Mouse (Mus musculus): Measurements from ENCODE around the gene Pkmyt1. TPM values are rescaled to one million over a fixed set of nuclear protein-coding genes. Genes with fewer than 3 reads are reported as not detected.

Gene Pkmyt1
- polyA plus RNA-seq, 1 experiment from 2014 or later: 36.7 TPM

GRCm38 (mm10) chr17:23695801-23696200 lies 30.3 kb upstream of the Pkmyt1 start:
- H3K4me2 ChIP-seq: no peak overlapping the region
- peaks cover 44% of the 10 kb centered on the region for H3K27me3 ChIP-seq
- no peaks in the 10 kb centered on the region for H3K36me3 ChIP-seq (ENCODE audit: poor library complexity, severe bottlenecking)
- no peak overlapping the region for H3K4me3 ChIP-seq
- no peak for ATAC-seq
- 6% methylated on average over 3 of the region's 3 CpGs for WGBS
- no peak overlapping the region for H3K9ac ChIP-seq
- peaks cover 6% of the 10 kb centered on the region for H3K4me1 ChIP-seq
- H3K9me3 ChIP-seq (replicated peaks): no peaks in the 10 kb centered on the region
- H3K27ac ChIP-seq: no peak overlapping the region

DNA sequence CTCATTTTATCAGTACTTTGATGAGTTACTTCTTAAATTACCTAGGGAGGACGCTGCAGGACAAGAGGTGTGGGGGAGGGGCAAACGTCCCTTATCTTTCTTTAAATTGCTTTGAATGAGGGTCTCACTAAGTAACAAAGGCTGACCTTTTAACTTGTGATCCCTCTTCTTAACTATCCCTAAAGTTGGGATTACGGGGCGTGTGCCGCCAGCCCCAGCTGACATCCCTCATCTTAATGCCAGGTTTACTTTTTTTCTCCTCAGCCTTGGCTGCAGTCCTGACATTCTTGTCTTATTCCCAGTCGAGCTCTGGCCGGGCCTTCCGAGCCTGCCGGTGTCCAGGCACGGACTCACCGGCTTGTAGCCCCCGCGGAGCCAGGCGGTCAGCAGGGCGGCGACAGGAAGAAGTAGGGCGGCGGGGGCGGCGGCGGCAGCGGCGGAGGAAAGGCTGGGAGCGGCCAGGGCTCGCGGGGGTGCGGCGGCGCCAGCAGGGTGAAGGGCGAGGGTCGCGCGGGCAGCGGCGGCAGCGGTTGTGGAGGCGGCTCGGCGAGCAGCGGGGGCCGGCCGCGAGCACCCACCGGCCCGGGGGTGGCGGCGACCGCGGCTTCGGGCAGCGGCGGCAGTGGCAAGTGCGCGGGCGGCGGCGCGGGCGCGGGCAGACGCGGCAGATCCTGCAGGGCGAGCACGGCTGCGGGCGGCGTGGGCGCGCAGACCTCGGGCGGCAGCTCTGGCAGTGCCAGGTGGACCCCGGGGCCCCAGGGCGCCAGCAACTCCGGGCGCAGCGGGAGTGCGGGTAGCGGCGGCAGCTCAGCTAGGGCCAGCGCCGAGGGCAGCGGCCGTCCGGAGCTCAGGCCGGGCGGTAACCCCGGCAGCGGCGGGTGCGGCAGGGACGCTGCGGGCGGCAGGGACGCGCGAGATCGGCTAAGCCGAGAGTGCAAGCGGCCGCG lies 26.7 kb upstream of the Pkmyt1 start:
- Histone ChIP-seq H3K9ac (peak overlapping the region; percentile 71), H3K4me1 (peaks cover 6% of the 10 kb centered on the region), H3K36me3 (ENCODE audit: poor library complexity, severe bottlenecking) (no peaks in the 10 kb centered on the region), H3K9me3 (replicated peaks) (no peaks in the 10 kb centered on the region), H3K4me3 (peak overlapping the region; percentile 73), H3K4me2 (peak overlapping the region; percentile 100), H3K27ac (no peak overlapping the region), H3K27me3 (peaks cover 58% of the 10 kb centered on the region)
- WGBS: under 1% methylated on average over 82 of the region's 101 CpGs
- peak; percentile 76 for ATAC-seq

DNA sequence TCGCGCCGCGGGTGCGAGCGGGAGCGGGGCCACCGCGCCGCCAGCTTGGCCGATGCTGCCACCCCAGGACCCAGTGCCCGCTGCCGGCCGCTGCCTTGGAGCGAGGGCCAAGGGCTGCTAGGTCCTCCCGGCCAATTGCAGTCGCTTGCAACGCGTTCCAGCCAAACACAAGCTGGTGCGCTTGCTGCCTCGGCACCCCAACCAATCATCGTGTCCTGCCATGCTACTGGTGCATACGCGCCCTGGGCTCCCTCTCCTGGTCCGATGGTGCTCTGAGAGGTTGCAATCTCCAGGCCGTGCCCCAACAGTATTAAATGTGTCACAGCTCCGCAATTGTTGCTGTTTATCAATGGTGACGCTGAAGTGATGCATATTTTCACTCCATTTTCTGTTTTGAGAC lies 26.1 kb upstream of the Pkmyt1 start:
- Histone ChIP-seq H3K27me3 (peaks cover 58% of the 10 kb centered on the region), H3K9ac (peak overlapping the region; percentile 71), H3K36me3 (ENCODE audit: poor library complexity, severe bottlenecking) (no peaks in the 10 kb centered on the region), H3K4me3 (peak overlapping the region; percentile 73), H3K4me2 (peak overlapping the region; percentile 100), H3K9me3 (replicated peaks) (no peaks in the 10 kb centered on the region), H3K4me1 (peaks cover 6% of the 10 kb centered on the region), H3K27ac (no peak overlapping the region)
- peak; percentile 98 for ATAC-seq
- 1% methylated on average over 28 of the region's 28 CpGs for WGBS

DNA sequence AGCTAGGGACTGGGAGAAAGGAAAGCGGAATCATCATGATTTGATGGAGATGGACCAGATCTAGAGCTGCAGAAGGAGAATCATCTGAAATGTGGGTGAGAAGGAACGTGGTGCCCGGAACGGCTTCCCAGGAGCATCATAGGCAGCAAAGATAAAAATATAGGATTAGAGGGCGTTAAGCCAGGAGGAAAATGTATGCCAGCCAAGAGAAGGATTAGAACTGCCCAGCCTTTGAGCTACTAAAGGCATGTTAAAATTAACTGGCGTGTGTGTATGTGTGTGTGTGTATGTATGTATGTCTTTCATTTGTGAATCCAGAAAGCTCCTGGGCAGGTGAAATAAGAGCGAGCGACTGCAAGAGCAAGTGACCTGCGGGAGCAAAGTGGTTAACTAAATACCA lies 22.8 kb upstream of the Pkmyt1 start:
- ATAC-seq: no peak
- Histone ChIP-seq H3K9me3 (replicated peaks) (no peaks in the 10 kb centered on the region), H3K27ac (no peak overlapping the region), H3K27me3 (peaks cover 51% of the 10 kb centered on the region), H3K4me1 (peaks cover 6% of the 10 kb centered on the region), H3K9ac (no peak overlapping the region), H3K4me3 (no peak overlapping the region), H3K4me2 (no peak overlapping the region), H3K36me3 (ENCODE audit: poor library complexity, severe bottlenecking) (no peaks in the 10 kb centered on the region)
- WGBS: 83% methylated on average over 9 of the region's 9 CpGs

- Histone ChIP-seq H3K27me3 (peaks cover 36% of the 10 kb centered on the region), H3K27ac (no peak overlapping the region), H3K4me1 (no peaks in the 10 kb centered on the region), H3K36me3 (ENCODE audit: poor library complexity, severe bottlenecking) (no peaks in the 10 kb centered on the region), H3K9ac (no peak overlapping the region), H3K4me3 (no peak overlapping the region), H3K4me2 (no peak overlapping the region), H3K9me3 (replicated peaks) (no peaks in the 10 kb centered on the region)
- 60% methylated on average over 7 of the region's 7 CpGs for WGBS
- no peak for ATAC-seq
Observed at GRCm38 (mm10) chr17:23704741-23705140, 21.4 kb upstream of the Pkmyt1 start.

DNA sequence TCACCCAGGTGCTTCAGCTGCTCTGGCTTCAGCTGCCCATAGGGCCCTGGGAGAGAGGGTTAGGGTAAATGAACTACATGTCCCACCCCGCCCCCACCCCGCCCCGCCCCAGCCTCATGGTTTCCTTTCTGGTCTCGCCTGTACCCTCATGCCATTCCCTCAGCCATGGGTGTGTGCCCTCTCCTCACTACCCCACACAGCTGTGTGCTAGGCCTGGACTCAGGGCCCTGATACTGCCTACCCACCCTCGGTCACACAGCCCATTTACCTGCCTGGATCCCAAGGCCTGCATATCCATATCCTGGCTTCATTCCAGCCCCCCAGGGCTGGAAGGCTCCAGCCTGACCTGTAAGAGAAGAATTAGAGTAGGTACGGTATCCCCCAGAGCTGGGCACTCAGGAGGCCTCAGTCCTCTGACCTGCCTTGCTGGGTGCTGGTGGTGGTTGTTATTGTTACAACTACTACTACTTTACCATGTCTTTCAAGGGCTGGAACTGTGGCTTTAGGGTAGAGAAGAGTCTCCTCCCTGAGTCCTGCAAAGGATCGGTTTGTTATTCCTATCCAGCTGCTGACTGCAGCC lies 20.5 kb upstream of the Pkmyt1 start:
- Histone ChIP-seq H3K27me3 (peaks cover 28% of the 10 kb centered on the region), H3K27ac (no peak overlapping the region), H3K9ac (no peak overlapping the region), H3K4me2 (no peak overlapping the region), H3K9me3 (replicated peaks) (no peaks in the 10 kb centered on the region), H3K36me3 (ENCODE audit: poor library complexity, severe bottlenecking) (no peaks in the 10 kb centered on the region), H3K4me1 (no peaks in the 10 kb centered on the region), H3K4me3 (no peak overlapping the region)
- 0 out of 2 replicates have a peak, but pooled peaks have one; percentile 16 for ATAC-seq
- WGBS: 78% methylated on average over 7 of the region's 7 CpGs

GRCm38 (mm10) chr17:23706212-23706611 lies 19.9 kb upstream of the Pkmyt1 start:
- Histone ChIP-seq H3K9me3 (replicated peaks) (no peaks in the 10 kb centered on the region), H3K36me3 (ENCODE audit: poor library complexity, severe bottlenecking) (no peaks in the 10 kb centered on the region), H3K27me3 (peaks cover 22% of the 10 kb centered on the region; the same call in 1 of the 2 replicates), H3K27ac (no peak overlapping the region), H3K4me2 (no peak overlapping the region), H3K9ac (no peak overlapping the region), H3K4me1 (no peaks in the 10 kb centered on the region), H3K4me3 (no peak overlapping the region)
- 0% methylated on average over 3 of the region's 3 CpGs for WGBS
- peak; percentile 51; the same call in 1 of the 2 replicates for ATAC-seq

DNA sequence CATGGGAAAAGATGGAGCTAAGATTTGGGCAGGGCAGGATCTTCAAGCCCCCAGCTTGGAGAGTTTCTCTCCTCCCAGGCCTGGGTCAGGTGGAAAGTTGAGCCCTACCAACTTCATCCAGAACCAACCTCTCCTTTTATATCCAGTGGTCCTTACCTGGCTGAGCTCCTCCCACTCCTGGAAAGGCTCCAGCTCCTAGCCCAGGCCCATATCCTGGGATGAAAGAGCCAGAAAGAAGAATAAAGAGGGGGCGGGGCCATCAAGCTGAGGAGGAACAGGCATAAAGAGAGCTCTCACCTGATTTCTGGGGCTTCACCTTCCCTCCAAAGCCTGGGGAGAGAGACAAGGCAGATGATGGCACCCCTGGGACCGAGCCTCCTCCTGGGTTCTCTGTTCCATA lies 9.1 kb upstream of the Pkmyt1 start:
- Histone ChIP-seq H3K9me3 (replicated peaks) (no peaks in the 10 kb centered on the region), H3K27me3 (peaks cover 3% of the 10 kb centered on the region; the same call in 1 of the 2 replicates), H3K27ac (no peak overlapping the region), H3K4me2 (no peak overlapping the region), H3K4me1 (no peaks in the 10 kb centered on the region), H3K36me3 (ENCODE audit: poor library complexity, severe bottlenecking) (no peaks in the 10 kb centered on the region), H3K9ac (no peak overlapping the region), H3K4me3 (no peak overlapping the region)
- ATAC-seq: no peak
- WGBS: 56% methylated on average over 2 of the region's 2 CpGs

DNA sequence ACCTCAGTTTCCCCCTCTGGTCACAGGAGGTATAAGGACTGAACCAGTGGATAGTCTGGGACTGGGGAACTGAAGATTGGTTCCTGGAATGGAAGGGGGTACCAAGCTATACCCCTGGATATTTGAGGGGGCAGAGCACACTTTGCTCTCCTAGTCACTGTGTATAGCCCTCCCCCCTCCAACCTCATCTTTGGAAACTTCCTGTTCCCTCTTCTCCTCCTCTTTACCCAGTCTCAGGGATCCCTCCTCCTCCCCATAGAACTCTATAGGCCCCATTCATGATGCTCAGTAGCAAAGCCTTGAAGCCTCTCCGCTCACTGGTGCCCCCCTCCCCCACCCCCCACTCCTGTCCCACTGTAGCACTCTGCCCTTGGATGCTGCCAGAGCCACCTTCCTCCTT lies 6.7 kb upstream of the Pkmyt1 start:
- Histone ChIP-seq H3K27ac (no peak overlapping the region), H3K27me3 (peaks cover 3% of the 10 kb centered on the region; the same call in 1 of the 2 replicates), H3K36me3 (ENCODE audit: poor library complexity, severe bottlenecking) (no peaks in the 10 kb centered on the region), H3K4me2 (no peak overlapping the region), H3K9me3 (replicated peaks) (no peaks in the 10 kb centered on the region), H3K4me1 (no peaks in the 10 kb centered on the region), H3K9ac (no peak overlapping the region), H3K4me3 (no peak overlapping the region)
- ATAC-seq: no peak
- WGBS: 20% methylated on average over 1 of the region's 1 CpGs

- Histone ChIP-seq H3K4me1 (peaks cover 8% of the 10 kb centered on the region; the same call in 1 of the 2 replicates), H3K27ac (no peak overlapping the region), H3K9ac (0 out of 2 replicates have a peak overlapping the region, but pooled peaks have one; percentile 12), H3K36me3 (ENCODE audit: poor library complexity, severe bottlenecking) (no peaks in the 10 kb centered on the region), H3K27me3 (peaks cover 3% of the 10 kb centered on the region; the same call in 1 of the 2 replicates), H3K4me2 (no peak overlapping the region), H3K4me3 (no peak overlapping the region), H3K9me3 (replicated peaks) (no peaks in the 10 kb centered on the region)
- 82% methylated on average over 2 of the region's 2 CpGs for WGBS
- no peak for ATAC-seq
Observed at GRCm38 (mm10) chr17:23721886-23722285, 4.2 kb upstream of the Pkmyt1 start.

- Histone ChIP-seq H3K4me1 (peaks cover 15% of the 10 kb centered on the region), H3K4me3 (no peak within 1 kb of the TSS), H3K27me3 (peaks cover 3% of the 10 kb centered on the region; the same call in 1 of the 2 replicates), H3K9ac (peak within 1 kb of the TSS; percentile 12; the same call in 1 of the 2 replicates), H3K4me2 (no peak within 1 kb of the TSS), H3K27ac (no peak within 1 kb of the TSS), H3K9me3 (replicated peaks) (no peaks in the 10 kb centered on the region), H3K36me3 (ENCODE audit: poor library complexity, severe bottlenecking) (no peaks in the 10 kb centered on the region)
- no peak for ATAC-seq
- 69% methylated on average over 7 of the region's 7 CpGs for WGBS
Observed at GRCm38 (mm10) chr17:23722376-23723125, 3.6 kb upstream of the Pkmyt1 start, which contains the start of gene 1520401A03Rik. 1520401A03Rik (minus strand) TSS chr17:23722783.

All from forebrain, embryonic 13.5 days (tissue).